Mouse (Mus musculus): ENCODE measurements around the gene Krtap5-1.

GRCm38 (mm10) chr7:142341564-142342246 is 44.8 kb upstream of the Krtap5-1 start:
- no peak for TF ChIP-seq ELF1 (IDR thresholded peaks at IDR 0.05; ENCODE audit: low read depth, low read length)
- TF ChIP-seq CTCF (IDR thresholded peaks at IDR 0.05 in 2 of 3, conservative IDR thresholded peaks at IDR 0.05 in 1 of 3; ENCODE audit: control insufficient read depth in 1 of 3, insufficient read depth in 1 of 3, low read depth in 2 of 3, low read length in 3 of 3, poor library complexity in 1 of 3, severe bottlenecking in 1 of 3): no peak
- no peak for TF ChIP-seq EP300 (IDR thresholded peaks at IDR 0.05; ENCODE audit: low read depth in 1 of 2, low read length in 2 of 2)
- no peak for TF ChIP-seq ZNF384 (IDR thresholded peaks at IDR 0.05; ENCODE audit: low read depth, low read length)
- no peak for TF ChIP-seq GATA1 (IDR thresholded peaks at IDR 0.05; ENCODE audit: low read depth, low read length)
- TF ChIP-seq TCF12 (IDR thresholded peaks at IDR 0.05; ENCODE audit: low read depth, low read length): no peak
- TF ChIP-seq POLR2A (IDR thresholded peaks at IDR 0.05; ENCODE audit: control insufficient read depth in 1 of 2, insufficient read depth in 1 of 2, low read depth in 1 of 2, low read length in 2 of 2, poor library complexity in 1 of 2): no peak
- TF ChIP-seq ZC3H11A (IDR thresholded peaks at IDR 0.05; ENCODE audit: low read depth, low read length): no peak
- TF ChIP-seq MYB (IDR thresholded peaks at IDR 0.05; ENCODE audit: low read depth, low read length): no peak
- TF ChIP-seq TAL1 (IDR thresholded peaks at IDR 0.05; ENCODE audit: low read length): no peak
- TF ChIP-seq MAZ (IDR thresholded peaks at IDR 0.05; ENCODE audit: low read depth, low read length): no peak
- TF ChIP-seq USF2 (IDR thresholded peaks at IDR 0.05; ENCODE audit: borderline replicate concordance in 1 of 2, insufficient read depth in 1 of 2, low read depth in 1 of 2, low read length in 2 of 2): no peak
